Mouse (Mus musculus) liver, adult (tissue): Measurements from ENCODE around the gene Sept9.
A peak's percentile ranks its signal among the peaks of the same experiment; 100 is the strongest.

Source experiments
- GATA4 ChIP-seq: IDR thresholded peaks from 2 replicates; pipeline ENCODE4 v1.6.1; 2014; ENCODE audit warnings: mild to moderate bottlenecking, low read length; ENCODE audit not compliant: insufficient replicate concordance

The Sept9 gene

DNA sequence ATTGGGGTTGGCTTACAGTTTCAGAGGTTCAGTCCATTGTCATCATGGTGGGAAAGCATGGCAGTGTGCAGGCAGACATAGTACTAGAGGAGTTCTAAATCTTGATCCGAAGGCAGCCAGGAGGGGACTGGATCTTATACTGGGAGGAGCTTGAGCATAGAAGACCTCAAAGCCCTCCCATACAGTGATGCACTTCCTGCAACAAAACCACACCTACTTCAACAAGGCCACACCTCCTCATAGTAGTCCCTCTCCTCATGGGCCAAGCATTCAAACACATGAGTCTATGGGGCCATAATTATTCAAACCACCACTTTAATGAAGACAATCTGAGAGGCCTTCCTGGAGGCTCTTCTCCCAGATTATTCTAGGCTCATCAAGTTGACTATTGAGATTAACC, 57.8 kb downstream of the Sept9 start:
- TF ChIP-seq GATA4 = no peak

DNA sequence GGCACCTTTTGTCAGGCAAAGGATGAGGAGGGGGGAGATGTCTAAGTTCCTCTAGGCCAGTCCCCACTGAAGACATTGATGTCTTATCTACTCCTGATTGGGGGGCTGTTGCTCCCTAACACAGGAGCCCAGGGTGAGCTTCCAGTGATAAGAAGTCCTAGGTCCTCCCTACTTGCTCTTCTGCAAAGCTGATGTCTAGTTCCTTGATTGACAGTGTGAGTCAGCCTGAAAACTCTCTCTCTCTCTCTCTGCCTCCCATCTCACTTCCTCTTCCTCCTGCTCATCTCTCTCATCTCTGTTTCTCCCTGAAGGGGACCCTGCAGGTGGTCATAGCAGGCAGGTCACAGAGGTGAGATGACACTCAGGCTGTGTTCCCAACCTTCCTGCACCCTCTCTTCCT, 58.4 kb downstream of the Sept9 start:
- TF ChIP-seq GATA4 = no peak

DNA sequence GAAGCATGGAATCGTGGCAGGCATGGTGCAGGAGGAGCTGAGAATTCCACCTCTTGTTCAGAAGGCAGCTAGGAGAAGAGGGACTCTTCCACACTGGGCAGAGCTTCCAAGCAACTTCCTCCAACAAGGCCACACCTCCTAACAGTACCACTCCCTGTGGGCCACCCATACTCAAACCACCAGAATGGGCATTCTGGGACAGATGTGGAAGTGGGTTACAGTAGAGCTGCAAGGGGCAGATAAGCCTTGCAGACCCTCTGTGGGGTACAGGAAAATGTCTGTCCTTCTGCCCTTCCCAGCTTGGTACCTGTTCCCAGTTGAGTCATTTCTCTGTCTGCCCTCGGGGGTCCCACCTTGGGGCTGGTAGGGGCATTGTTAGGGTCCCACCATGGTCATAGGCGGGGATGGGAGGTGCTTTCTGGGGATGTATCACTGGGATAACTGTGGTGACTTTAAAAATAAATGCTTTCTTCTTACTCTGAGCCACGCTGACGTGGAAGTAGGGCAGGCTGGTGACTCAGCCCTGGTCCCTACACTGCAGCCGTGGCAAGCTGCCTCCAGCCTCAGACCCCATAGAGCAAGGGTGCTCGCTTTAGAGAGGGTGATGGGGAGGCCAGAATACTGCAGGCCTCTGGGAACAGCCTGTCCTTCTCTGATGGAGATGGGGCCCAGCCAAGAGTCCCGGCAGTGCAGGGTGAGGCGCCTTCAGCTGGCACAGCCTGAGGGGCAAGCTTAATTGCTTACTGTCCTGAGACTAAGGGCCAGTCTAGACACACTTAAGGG, 59.9 kb downstream of the Sept9 start:
- no peak for TF ChIP-seq GATA4

DNA sequence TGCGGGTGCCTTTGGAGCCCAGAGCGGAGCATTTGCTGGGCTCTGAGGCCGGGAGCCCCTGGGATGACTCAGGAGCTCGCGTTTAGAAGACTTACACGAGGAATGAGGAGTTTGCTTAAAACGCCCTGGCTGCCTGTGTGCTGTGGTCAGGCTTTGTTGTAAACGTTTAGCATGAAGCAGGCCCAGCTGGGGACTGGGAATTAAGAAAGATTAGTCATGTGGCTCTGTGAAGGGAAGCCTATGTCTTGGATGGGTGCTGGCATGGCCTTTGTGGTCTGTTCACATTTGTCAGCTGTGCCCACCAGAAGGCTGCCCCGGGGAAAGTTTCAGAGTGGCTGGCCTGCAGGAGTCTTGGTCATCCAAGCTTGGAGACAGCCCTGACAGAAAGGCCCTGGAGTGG, 61.2 kb downstream of the Sept9 start:
- no peak for TF ChIP-seq GATA4

DNA sequence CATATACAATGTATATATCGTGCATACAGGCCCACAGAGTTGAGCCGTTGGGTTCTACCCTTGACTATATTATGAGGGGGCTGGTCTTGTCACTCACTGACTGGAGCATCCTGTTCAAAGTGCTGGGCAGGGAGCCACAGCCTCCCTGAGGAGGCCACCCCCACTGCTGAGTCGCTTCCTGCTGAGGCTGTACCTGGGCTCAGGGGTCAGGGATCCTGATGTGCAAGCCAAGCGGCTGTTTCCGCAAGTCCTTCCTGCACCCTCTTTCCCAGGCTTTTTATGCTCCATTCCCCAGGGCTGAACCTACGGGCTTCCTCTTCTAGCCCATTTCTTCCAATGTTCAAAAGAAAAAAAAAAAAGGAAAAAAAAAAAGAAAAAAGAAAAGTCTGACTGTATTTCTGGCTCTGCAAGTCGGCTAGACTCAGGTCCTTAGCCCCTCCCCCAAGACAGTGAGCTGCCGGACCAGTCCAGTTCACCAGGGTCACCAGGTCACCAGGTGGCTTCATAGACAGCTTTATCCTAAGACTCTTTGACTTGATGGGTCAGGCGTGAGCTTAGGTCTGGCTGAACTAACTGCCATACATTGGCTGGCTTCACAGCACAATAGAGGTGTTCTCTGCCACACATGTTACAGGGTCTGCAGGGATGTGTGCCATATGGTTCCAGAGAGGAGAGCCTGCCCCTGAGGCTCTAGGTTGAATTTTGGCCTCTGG, 63.8 kb downstream of the Sept9 start:
- TF ChIP-seq GATA4 = peak; percentile 52; the same call in 1 of the 2 replicates

DNA sequence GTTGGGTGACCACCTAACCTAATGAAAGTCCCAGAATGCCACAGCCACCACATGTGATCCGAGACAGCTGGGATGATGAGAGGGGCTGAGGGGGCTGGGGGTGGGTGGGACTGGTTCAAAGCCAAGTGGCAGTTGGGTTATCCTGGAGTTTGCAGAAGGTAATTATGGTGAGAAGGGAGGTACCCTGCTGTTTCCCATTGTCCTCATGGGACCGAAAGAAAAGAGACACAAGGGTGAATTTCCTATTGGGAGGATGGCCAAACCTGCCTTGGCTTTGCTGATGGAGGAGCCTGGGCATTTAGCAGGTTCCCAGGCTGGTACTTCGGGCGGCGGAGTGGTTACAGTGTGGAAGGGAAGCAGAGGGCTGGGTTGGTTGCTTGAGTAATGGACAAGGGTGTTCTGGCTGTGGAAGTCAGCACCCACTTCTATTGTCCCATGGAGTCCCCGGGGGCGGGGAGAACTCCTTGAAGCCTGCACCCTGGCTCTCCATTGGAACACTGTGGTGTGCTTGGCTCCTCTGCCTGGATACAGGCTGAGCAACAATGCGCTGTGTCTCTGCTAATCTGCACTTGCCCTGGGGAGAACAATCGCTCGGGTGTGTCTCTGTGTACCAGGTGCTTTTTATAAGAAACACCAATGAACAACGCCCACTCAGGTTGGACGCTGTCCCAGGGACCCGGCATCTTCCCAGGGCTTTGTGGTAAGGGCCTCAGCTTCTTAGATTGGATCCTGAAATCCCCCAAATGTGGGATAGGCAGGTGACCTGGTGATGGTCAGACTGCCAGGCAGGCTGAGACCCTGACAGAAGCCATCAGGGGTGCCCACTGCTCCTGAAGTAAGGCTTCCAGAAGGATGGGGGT, 64.9 kb downstream of the Sept9 start:
- no peak for TF ChIP-seq GATA4

DNA sequence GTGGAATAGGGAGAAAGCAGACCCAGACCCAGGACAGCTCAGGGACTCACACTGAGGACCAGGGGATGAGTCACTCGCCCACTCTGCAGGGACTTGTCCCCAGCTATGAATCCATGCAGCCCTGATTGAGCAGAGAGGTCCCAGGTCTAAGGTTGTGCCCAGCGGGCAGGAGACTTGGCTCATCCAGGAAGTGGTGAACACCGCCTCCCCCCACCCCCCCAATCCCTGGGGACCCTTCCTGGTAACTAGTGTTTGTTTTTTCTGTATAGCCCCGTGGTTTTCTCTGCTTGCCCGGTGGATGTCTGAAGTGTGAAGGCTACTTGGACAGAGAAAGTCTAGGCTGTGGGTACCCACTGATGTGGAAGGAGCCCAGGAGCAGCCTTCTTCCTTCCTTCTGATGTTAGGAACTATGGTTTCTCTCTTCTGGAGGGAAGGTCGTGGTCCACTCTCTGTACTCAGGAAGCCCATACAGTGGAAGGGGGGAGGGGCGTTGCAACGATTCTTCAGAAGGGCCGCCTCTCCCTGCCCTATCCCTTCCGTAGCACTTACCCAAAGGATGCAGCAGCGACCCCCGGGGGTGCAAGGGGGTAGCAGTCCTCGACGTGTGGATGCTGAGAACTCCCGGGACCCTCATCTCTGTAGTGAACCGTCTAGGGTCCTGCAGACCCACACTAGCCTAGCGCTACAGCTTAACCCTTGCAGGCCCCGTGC, 66.0 kb downstream of the Sept9 start:
- TF ChIP-seq GATA4 = no peak

DNA sequence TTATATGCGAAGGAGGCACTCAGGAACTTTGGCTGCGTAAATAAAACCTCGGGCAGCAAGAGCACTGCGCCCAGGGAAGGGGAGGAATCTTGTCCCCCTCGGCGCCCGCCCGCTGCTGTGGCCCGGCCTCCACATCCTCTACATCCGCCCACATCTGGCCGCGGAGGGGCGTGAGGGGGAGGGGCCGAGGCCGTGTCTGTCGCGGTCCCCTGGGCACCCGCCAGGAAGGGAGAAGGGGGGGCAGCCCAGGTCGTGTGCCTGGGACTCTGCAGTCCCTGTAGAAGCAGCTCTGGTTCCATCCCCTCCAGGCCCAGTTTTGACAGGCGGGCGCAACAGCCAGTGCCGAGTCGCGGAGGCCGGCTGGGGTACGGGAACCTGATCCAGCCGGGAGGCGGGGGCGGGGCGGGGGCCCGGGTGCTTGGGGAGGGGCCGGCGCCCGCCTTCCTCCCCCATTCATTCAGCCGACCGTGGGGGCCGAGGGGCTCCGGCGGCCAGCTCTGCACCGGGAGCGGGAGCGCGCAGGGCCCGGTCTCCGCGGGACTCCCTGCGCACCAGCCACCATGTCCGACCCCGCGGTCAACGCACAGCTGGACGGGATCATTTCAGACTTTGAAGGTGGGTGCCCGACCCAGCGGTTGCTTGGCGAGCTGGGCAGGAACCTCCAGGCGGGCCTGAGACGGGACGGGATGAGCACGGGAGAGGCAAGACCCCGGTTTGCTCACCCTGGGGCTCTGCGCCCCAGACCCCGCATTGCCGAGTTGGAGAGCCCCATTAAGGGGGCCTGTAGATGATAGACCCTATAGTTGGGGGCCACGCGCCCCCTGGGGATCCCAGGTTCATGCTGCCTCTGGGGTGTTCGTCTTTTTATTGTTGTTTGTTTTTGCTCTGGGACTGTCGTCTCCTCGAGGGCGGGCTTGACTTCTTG, 66.8 kb downstream of the Sept9 start:
- TF ChIP-seq GATA4 = peak; percentile 69; the same call in 1 of the 2 replicates

DNA sequence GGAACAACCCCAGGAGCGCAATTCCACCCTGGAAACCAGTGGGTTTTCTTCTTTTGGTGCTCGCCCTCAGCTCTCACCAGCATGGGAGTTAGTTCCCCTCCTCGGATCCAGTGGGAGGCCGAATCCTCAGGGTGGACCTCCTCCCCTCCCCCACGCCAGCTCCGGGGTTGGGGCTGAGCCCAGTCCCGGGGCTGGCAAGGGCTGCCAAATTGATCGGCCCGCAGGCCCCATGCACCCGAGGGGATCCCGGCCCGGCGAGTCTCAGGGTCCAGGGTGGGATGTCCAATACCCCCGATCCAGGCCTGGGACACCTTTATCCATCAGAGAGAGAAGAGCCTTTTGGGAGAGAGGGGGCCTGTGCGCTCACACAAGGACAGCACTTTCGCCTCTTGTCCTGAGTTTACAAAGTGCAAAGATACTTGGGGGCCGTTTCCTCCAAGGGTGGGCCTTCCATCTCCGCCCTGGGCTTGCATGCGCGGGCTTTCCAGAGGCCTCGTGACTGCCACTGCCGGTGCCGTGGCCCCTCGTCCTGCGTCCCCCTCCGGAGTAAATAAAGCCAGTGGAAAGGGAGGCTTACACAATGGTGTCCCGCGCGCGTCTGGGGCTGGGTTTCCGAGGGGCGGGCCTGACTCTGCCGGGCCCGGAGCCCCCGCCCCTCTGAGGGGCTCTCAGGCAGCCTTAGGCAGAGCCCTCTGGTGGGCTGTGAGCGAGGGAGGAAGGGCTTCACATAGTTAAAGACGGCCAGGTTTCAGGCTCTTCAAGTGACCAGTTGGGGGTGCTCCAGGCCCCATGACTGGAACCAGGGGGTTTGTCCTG, 67.7 kb downstream of the Sept9 start:
- TF ChIP-seq GATA4 = no peak

DNA sequence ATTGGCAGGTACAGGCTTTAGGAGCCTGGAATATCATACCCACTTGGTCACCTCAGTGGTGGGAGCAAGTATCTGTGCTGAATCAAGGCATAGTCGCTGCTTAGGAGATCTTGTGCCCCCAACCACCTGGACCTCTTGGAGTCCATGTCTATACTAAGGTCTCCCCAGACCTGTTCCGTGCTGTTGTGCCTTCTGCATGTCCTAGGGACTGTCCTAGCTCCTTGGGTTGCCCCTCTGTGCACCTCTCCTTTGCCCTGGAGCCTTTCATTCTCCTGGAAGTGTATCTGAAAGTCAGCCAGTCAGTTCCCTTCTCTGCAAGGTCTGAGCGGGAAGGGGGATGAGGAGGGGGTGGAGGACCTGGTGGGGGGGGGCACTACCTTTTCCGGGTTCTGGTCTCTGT, 68.4 kb downstream of the Sept9 start:
- TF ChIP-seq GATA4 = no peak

DNA sequence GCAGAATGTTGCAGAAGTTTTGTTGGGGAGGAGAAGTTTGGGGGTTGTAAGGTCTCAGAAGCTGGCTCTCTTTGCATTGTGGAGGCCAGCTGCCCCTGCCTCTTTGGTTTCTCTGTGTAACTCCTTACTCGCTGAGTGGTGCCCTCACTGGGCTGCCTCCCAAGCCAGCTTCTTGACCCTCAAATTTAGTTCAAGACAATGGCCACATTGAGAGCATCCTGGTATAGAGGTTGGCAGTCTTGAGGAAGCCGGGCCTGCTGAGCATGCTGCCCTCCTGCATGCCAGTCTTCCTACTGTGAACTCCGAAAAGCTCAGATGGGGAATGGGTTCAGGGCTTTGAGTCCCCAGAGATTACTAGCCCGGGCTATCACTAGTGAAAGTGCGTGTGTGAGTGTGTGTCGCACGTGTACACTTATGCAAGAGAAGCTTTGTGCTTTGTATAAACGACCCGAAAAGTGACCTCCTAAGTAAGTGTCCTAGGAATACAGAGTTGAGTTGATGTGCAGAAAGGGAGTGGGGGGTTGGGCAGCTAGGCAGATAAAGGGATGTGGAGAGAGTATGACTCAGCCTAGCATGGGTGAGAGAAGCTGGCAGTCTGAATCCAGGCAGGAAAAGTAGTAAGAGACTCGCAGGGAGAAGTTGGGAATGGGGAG, 69.0 kb downstream of the Sept9 start:
- no peak for TF ChIP-seq GATA4

DNA sequence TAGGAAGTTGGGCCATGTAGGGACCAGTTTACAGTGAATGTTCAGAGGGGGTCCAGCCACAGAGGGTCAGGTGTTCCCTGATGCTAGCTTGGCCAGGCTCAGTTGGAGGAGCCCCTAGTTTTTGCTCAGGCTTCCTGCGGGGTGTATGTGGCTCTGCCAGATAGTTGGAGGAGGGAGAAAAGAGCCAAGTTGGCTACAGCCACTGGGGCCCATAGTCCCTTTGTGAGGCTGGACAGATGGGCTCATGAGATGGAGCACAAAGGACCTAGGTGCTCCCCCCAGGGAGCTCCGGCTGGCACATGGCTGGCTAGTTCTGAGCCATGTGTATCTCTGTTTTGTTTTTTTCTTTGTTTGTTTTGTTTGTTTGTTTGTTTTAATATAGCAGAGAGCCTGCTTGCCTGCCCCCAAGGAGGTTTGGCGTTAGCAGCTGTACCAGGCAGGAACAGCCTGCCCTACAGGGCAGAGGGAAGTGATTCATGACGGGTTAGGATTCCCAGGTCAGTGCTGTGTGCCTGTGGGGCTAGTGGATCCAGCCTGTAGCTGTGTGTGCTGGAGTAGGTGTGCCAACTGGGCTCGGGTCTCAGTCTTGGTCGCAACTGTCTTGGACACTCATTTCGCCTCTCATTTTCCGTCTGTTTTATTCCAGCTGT, 69.7 kb downstream of the Sept9 start:
- TF ChIP-seq GATA4 = no peak
